Mouse (Mus musculus): ENCODE results near the gene Trim26. TPM values are rescaled to one million over a fixed set of nuclear protein-coding genes. Genes with fewer than 3 reads are reported as not detected.

The Trim26 gene
- total and polyA plus RNA-seq, 2 experiments = 13.5 to 27.0 TPM

- H3K36me3 ChIP-seq (ENCODE audit: control insufficient read depth, insufficient read depth, low read length) = no peaks in the 10 kb centered on the region
- H3K79me2 ChIP-seq (ENCODE audit: control insufficient read depth, insufficient read depth, low read length) = no peaks in the 10 kb centered on the region
- WGBS = 77% methylated on average over 4 of the region's 4 CpGs
- no peak within 1 kb of the TSS for H3K9ac ChIP-seq (ENCODE audit: low read depth, low read length)
- no peak for DNase-seq (ENCODE audit: extremely low read depth, low read depth, low spot score)
- no peak within 1 kb of the TSS for H3K4me3 ChIP-seq (ENCODE audit: insufficient read depth, low read depth, low read length)
- H3K4me1 ChIP-seq (ENCODE audit: control insufficient read depth, insufficient read depth, low read length) = no peaks in the 10 kb centered on the region
- no peak for TF ChIP-seq POLR2A (IDR thresholded peaks at IDR 0.05; ENCODE audit: extremely low read depth, insufficient read depth, low read length)
- no peak for TF ChIP-seq CTCF (IDR thresholded peaks at IDR 0.05; ENCODE audit: low read depth, low read length)
- no peak within 1 kb of the TSS for H3K27ac ChIP-seq (replicated peaks; ENCODE audit: insufficient read depth, low read depth, low read length)
- H3K27me3 ChIP-seq (ENCODE audit: control insufficient read depth, insufficient read depth, low read length) = no peaks in the 10 kb centered on the region
These were observed 32.5 kb downstream of the Trim26 start, which contains the start of gene Trim10 for GRCm38 (mm10) chr17:36869284-36869954. TSS of gene Trim10 (plus strand) at chr17:36869574.

GRCm38 (mm10) chr17:36869955-36870810 lies 33.2 kb downstream of the Trim26 start:
- TF ChIP-seq POLR2A (IDR thresholded peaks at IDR 0.05; ENCODE audit: extremely low read depth, insufficient read depth, low read length) (no peak), CTCF (IDR thresholded peaks at IDR 0.05; ENCODE audit: low read depth, low read length) (no peak)
- no peaks in the 10 kb centered on the region for H3K4me1 ChIP-seq (ENCODE audit: control insufficient read depth, insufficient read depth, low read length)
- H3K27ac ChIP-seq (replicated peaks; ENCODE audit: insufficient read depth, low read depth, low read length) = no peak overlapping the region
- H3K79me2 ChIP-seq (ENCODE audit: control insufficient read depth, insufficient read depth, low read length) = no peaks in the 10 kb centered on the region
- H3K27me3 ChIP-seq (ENCODE audit: control insufficient read depth, insufficient read depth, low read length) = no peaks in the 10 kb centered on the region
- H3K4me3 ChIP-seq (ENCODE audit: insufficient read depth, low read depth, low read length) = no peak overlapping the region
- H3K36me3 ChIP-seq (ENCODE audit: control insufficient read depth, insufficient read depth, low read length) = no peaks in the 10 kb centered on the region
- WGBS = 72% methylated on average over 25 of the region's 25 CpGs
- H3K9ac ChIP-seq (ENCODE audit: low read depth, low read length) = no peak overlapping the region
- no peak for DNase-seq (ENCODE audit: extremely low read depth, low read depth, low spot score)

- no peak for TF ChIP-seq POLR2A (IDR thresholded peaks at IDR 0.05; ENCODE audit: extremely low read depth, insufficient read depth, low read length)
- TF ChIP-seq CTCF (IDR thresholded peaks at IDR 0.05; ENCODE audit: low read depth, low read length) = no peak
- no peak overlapping the region for H3K9ac ChIP-seq (ENCODE audit: low read depth, low read length)
- no peaks in the 10 kb centered on the region for H3K36me3 ChIP-seq (ENCODE audit: control insufficient read depth, insufficient read depth, low read length)
- no peak overlapping the region for H3K4me3 ChIP-seq (ENCODE audit: insufficient read depth, low read depth, low read length)
- no peaks in the 10 kb centered on the region for H3K79me2 ChIP-seq (ENCODE audit: control insufficient read depth, insufficient read depth, low read length)
- H3K27me3 ChIP-seq (ENCODE audit: control insufficient read depth, insufficient read depth, low read length) = no peaks in the 10 kb centered on the region
- WGBS = 62% methylated on average over 4 of the region's 4 CpGs
- H3K4me1 ChIP-seq (ENCODE audit: control insufficient read depth, insufficient read depth, low read length) = no peaks in the 10 kb centered on the region
- H3K27ac ChIP-seq (replicated peaks; ENCODE audit: insufficient read depth, low read depth, low read length) = no peak overlapping the region
- no peak for DNase-seq (ENCODE audit: extremely low read depth, low read depth, low spot score)
These were observed 37.7 kb downstream of the Trim26 start for GRCm38 (mm10) chr17:36874636-36875035.

GRCm38 (mm10) chr17:36883350-36883749 lies 46.4 kb downstream of the Trim26 start:
- 88% methylated on average over 2 of the region's 2 CpGs for WGBS

GRCm38 (mm10) chr17:36885132-36885790 lies 48.3 kb downstream of the Trim26 start:
- no peak overlapping the region for H3K9ac ChIP-seq (ENCODE audit: low read depth, low read length)
- no peaks in the 10 kb centered on the region for H3K4me1 ChIP-seq (ENCODE audit: control insufficient read depth, insufficient read depth, low read length)
- WGBS = 88% methylated on average over 12 of the region's 12 CpGs
- no peaks in the 10 kb centered on the region for H3K79me2 ChIP-seq (ENCODE audit: control insufficient read depth, insufficient read depth, low read length)
- no peaks in the 10 kb centered on the region for H3K36me3 ChIP-seq (ENCODE audit: control insufficient read depth, insufficient read depth, low read length)
- TF ChIP-seq POLR2A (IDR thresholded peaks at IDR 0.05; ENCODE audit: extremely low read depth, insufficient read depth, low read length) = no peak
- no peak for DNase-seq (ENCODE audit: extremely low read depth, low read depth, low spot score)
- H3K4me3 ChIP-seq (ENCODE audit: insufficient read depth, low read depth, low read length) = no peak overlapping the region
- no peak overlapping the region for H3K27ac ChIP-seq (replicated peaks; ENCODE audit: insufficient read depth, low read depth, low read length)
- H3K27me3 ChIP-seq (ENCODE audit: control insufficient read depth, insufficient read depth, low read length) = no peaks in the 10 kb centered on the region

More at GRCm38 (mm10) chr17:36883350-36883749, 46.4 kb downstream of the Trim26 start:
- no peak for DNase-seq (ENCODE audit: extremely low read depth, low read depth, low spot score)
- TF ChIP-seq POLR2A (IDR thresholded peaks at IDR 0.05; ENCODE audit: extremely low read depth, insufficient read depth, low read length) (no peak), CTCF (IDR thresholded peaks at IDR 0.05; ENCODE audit: low read depth, low read length) (no peak)
- Histone ChIP-seq H3K9ac (ENCODE audit: low read depth, low read length) (no peak overlapping the region), H3K4me1 (ENCODE audit: control insufficient read depth, insufficient read depth, low read length) (no peaks in the 10 kb centered on the region), H3K27ac (replicated peaks; ENCODE audit: insufficient read depth, low read depth, low read length) (no peak overlapping the region), H3K36me3 (ENCODE audit: control insufficient read depth, insufficient read depth, low read length) (no peaks in the 10 kb centered on the region), H3K4me3 (ENCODE audit: insufficient read depth, low read depth, low read length) (no peak overlapping the region), H3K27me3 (ENCODE audit: control insufficient read depth, insufficient read depth, low read length) (no peaks in the 10 kb centered on the region), H3K79me2 (ENCODE audit: control insufficient read depth, insufficient read depth, low read length) (no peaks in the 10 kb centered on the region)

All from liver, adult 2 months (tissue).